Mouse (Mus musculus): ENCODE measurements at regions not wholly inside any gene's neighbourhood (a gene's known extent, or its start where the extent isn't known, plus 50 kb on each side); places are given as distances from the start of the nearest gene placed in this dataset.

- Histone ChIP-seq H3K79me2 (ENCODE audit: control insufficient read depth, insufficient read depth) (no peaks in the 10 kb centered on the region), H3K4me3 (no peak overlapping the region), H3K36me3 (ENCODE audit: control insufficient read depth, insufficient read depth) (no peaks in the 10 kb centered on the region), H3K4me2 (ENCODE audit: low read depth) (no peak overlapping the region), H3ac (ENCODE audit: control insufficient read depth, insufficient read length) (no peak overlapping the region), H3K27me3 (ENCODE audit: control insufficient read depth, insufficient read depth, insufficient read length) (no peaks in the 10 kb centered on the region)
- no peak for TF ChIP-seq POLR2A (IDR thresholded peaks at IDR 0.05; ENCODE audit: insufficient read length, low read depth)
- no peak for TF ChIP-seq E2F4 (IDR thresholded peaks at IDR 0.05; ENCODE audit: insufficient read depth)
- no peak for TF ChIP-seq TCF12 (IDR thresholded peaks at IDR 0.05; ENCODE audit: insufficient read depth, poor library complexity, severe bottlenecking)
- no peak for TF ChIP-seq CEBPB (IDR thresholded peaks at IDR 0.05; ENCODE audit: insufficient read depth, poor library complexity, severe bottlenecking)
- TF ChIP-seq MYOD1 (IDR thresholded peaks at IDR 0.05; ENCODE audit: control insufficient read depth in 1 of 3, insufficient read length in 2 of 3, low read depth in 2 of 3), result no peak
- TF ChIP-seq MAX (IDR thresholded peaks at IDR 0.05; ENCODE audit: low read depth), result no peak
- no peak for TF ChIP-seq POLR2AphosphoS2 (IDR thresholded peaks at IDR 0.05; ENCODE audit: insufficient read length, low read depth)
- no peak for TF ChIP-seq REST (IDR thresholded peaks at IDR 0.05; ENCODE audit: insufficient read depth, insufficient read length)
- no peak for TF ChIP-seq USF1 (IDR thresholded peaks at IDR 0.05; ENCODE audit: low read depth)
- no peak for TF ChIP-seq MYOG (IDR thresholded peaks at IDR 0.05; ENCODE audit: control insufficient read depth in 1 of 3, insufficient read depth in 1 of 3, insufficient read length in 2 of 3, low read depth in 2 of 3)
- no peak for TF ChIP-seq TCF3 (IDR thresholded peaks at IDR 0.05; ENCODE audit: insufficient read length, low read depth)
- no peak for TF ChIP-seq SRF (IDR thresholded peaks at IDR 0.05; ENCODE audit: control insufficient read depth, insufficient read length, low read depth)
Measured at GRCm38 (mm10) chr5:100231574-100231973, 72.0 kb upstream of the Tmem150c start.

DNA sequence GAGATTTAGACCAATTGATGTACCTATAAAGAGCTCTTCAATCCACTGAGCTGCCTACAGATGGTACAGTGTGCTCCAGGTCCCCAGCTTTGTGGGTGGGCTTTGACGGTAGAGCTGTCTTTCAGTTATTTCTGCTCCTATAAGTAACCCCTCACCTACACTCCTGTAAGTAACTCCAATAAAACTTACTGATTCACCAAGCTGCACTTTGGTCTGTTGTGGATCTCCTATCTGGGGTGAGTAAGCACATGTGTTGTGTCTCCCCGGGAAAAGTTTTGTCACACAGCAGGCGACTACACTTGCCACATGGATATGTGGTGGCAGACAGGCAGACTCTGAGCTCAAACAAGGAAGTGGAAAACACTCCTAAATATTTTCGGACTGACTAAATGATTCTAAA is 70.4 kb upstream of the Tmem150c start:
- no peak overlapping the region for H3K4me3 ChIP-seq
- no peaks in the 10 kb centered on the region for H3K27me3 ChIP-seq (ENCODE audit: control insufficient read depth, insufficient read depth, insufficient read length)
- H3K4me2 ChIP-seq (ENCODE audit: low read depth), result no peak overlapping the region
- no peaks in the 10 kb centered on the region for H3K36me3 ChIP-seq (ENCODE audit: control insufficient read depth, insufficient read depth)
- no peak overlapping the region for H3ac ChIP-seq (ENCODE audit: control insufficient read depth, insufficient read length)
- H3K79me2 ChIP-seq (ENCODE audit: control insufficient read depth, insufficient read depth), result no peaks in the 10 kb centered on the region
- TF ChIP-seq USF1 (IDR thresholded peaks at IDR 0.05; ENCODE audit: low read depth), result no peak
- TF ChIP-seq TCF12 (IDR thresholded peaks at IDR 0.05; ENCODE audit: insufficient read depth, poor library complexity, severe bottlenecking), result no peak
- TF ChIP-seq POLR2AphosphoS2 (IDR thresholded peaks at IDR 0.05; ENCODE audit: insufficient read length, low read depth), result no peak
- no peak for TF ChIP-seq MYOG (IDR thresholded peaks at IDR 0.05; ENCODE audit: control insufficient read depth in 1 of 3, insufficient read depth in 1 of 3, insufficient read length in 2 of 3, low read depth in 2 of 3)
- TF ChIP-seq POLR2A (IDR thresholded peaks at IDR 0.05; ENCODE audit: insufficient read length, low read depth), result no peak
- TF ChIP-seq REST (IDR thresholded peaks at IDR 0.05; ENCODE audit: insufficient read depth, insufficient read length), result no peak
- TF ChIP-seq TCF3 (IDR thresholded peaks at IDR 0.05; ENCODE audit: insufficient read length, low read depth), result no peak
- TF ChIP-seq CEBPB (IDR thresholded peaks at IDR 0.05; ENCODE audit: insufficient read depth, poor library complexity, severe bottlenecking), result no peak
- TF ChIP-seq MAX (IDR thresholded peaks at IDR 0.05; ENCODE audit: low read depth), result no peak
- no peak for TF ChIP-seq SRF (IDR thresholded peaks at IDR 0.05; ENCODE audit: control insufficient read depth, insufficient read length, low read depth)
- no peak for TF ChIP-seq MYOD1 (IDR thresholded peaks at IDR 0.05; ENCODE audit: control insufficient read depth in 1 of 3, insufficient read length in 2 of 3, low read depth in 2 of 3)
- no peak for TF ChIP-seq E2F4 (IDR thresholded peaks at IDR 0.05; ENCODE audit: insufficient read depth)

GRCm38 (mm10) chr5:100227888-100228287 is 68.3 kb upstream of the Tmem150c start:
- no peak overlapping the region for H3ac ChIP-seq (ENCODE audit: control insufficient read depth, insufficient read length)
- TF ChIP-seq MYOG (IDR thresholded peaks at IDR 0.05; ENCODE audit: control insufficient read depth in 1 of 3, insufficient read depth in 1 of 3, insufficient read length in 2 of 3, low read depth in 2 of 3) (no peak), USF1 (IDR thresholded peaks at IDR 0.05; ENCODE audit: low read depth) (no peak), TCF12 (IDR thresholded peaks at IDR 0.05; ENCODE audit: insufficient read depth, poor library complexity, severe bottlenecking) (no peak), TCF3 (IDR thresholded peaks at IDR 0.05; ENCODE audit: insufficient read length, low read depth) (no peak), MYOD1 (IDR thresholded peaks at IDR 0.05; ENCODE audit: control insufficient read depth in 1 of 3, insufficient read length in 2 of 3, low read depth in 2 of 3) (no peak), REST (IDR thresholded peaks at IDR 0.05; ENCODE audit: insufficient read depth, insufficient read length) (no peak), MAX (IDR thresholded peaks at IDR 0.05; ENCODE audit: low read depth) (no peak), POLR2AphosphoS2 (IDR thresholded peaks at IDR 0.05; ENCODE audit: insufficient read length, low read depth) (no peak), CEBPB (IDR thresholded peaks at IDR 0.05; ENCODE audit: insufficient read depth, poor library complexity, severe bottlenecking) (no peak), SRF (IDR thresholded peaks at IDR 0.05; ENCODE audit: control insufficient read depth, insufficient read length, low read depth) (no peak)
- no peaks in the 10 kb centered on the region for H3K36me3 ChIP-seq (ENCODE audit: control insufficient read depth, insufficient read depth)
- no peaks in the 10 kb centered on the region for H3K79me2 ChIP-seq (ENCODE audit: control insufficient read depth, insufficient read depth)
- H3K4me3 ChIP-seq, result no peak overlapping the region
- no peaks in the 10 kb centered on the region for H3K27me3 ChIP-seq (ENCODE audit: control insufficient read depth, insufficient read depth, insufficient read length)
- no peak overlapping the region for H3K4me2 ChIP-seq (ENCODE audit: low read depth)

DNA sequence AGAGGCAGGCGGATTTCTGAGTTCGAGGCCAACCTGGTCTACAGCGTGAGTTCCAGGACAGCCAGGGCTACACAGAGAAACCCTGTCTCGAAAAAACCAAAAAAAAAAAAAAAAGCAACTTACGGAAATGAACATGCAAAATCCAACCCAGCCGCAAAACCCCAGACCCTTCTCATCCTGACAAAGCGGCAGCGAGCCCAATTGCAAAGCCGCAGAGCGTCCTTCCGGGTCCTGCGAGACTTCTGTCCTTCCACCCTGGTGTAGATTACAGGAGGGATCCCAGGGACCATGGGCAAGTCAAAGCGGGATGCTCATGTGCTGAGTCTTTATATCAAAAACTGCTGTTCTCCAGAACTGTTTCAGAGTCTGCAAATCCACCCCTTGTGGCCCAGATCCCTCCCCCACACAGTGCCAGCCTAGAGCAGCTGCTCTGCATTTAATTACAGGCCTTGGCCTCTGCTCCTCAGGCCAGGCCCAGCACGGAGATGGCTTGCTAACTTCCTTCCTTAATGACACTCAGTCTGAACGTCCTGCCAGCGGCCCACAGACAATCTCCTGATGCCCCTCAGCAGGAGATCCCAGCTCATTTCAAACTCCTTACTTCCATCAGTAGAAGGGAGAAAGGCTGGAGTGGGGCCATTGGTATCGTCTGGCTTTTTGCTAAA is 67.1 kb upstream of the Tmem150c start:
- Histone ChIP-seq H3K79me2 (ENCODE audit: control insufficient read depth, insufficient read depth) (no peaks in the 10 kb centered on the region), H3K36me3 (ENCODE audit: control insufficient read depth, insufficient read depth) (no peaks in the 10 kb centered on the region), H3K4me3 (no peak overlapping the region), H3K27me3 (ENCODE audit: control insufficient read depth, insufficient read depth, insufficient read length) (no peaks in the 10 kb centered on the region), H3K4me2 (ENCODE audit: low read depth) (no peak overlapping the region), H3ac (ENCODE audit: control insufficient read depth, insufficient read length) (no peak overlapping the region)
- TF ChIP-seq MYOD1 (IDR thresholded peaks at IDR 0.05; ENCODE audit: control insufficient read depth in 1 of 3, insufficient read length in 2 of 3, low read depth in 2 of 3) (no peak), REST (IDR thresholded peaks at IDR 0.05; ENCODE audit: insufficient read depth, insufficient read length) (no peak)

GRCm38 (mm10) chr5:100225491-100225890 is 65.9 kb upstream of the Tmem150c start:
- no peak overlapping the region for H3ac ChIP-seq (ENCODE audit: control insufficient read depth, insufficient read length)
- H3K79me2 ChIP-seq (ENCODE audit: control insufficient read depth, insufficient read depth), result no peaks in the 10 kb centered on the region
- TF ChIP-seq E2F4 (IDR thresholded peaks at IDR 0.05; ENCODE audit: insufficient read depth), result no peak
- no peak for TF ChIP-seq CEBPB (IDR thresholded peaks at IDR 0.05; ENCODE audit: insufficient read depth, poor library complexity, severe bottlenecking)
- TF ChIP-seq POLR2AphosphoS2 (IDR thresholded peaks at IDR 0.05; ENCODE audit: insufficient read length, low read depth), result no peak
- TF ChIP-seq USF1 (IDR thresholded peaks at IDR 0.05; ENCODE audit: low read depth), result no peak
- no peak for TF ChIP-seq SRF (IDR thresholded peaks at IDR 0.05; ENCODE audit: control insufficient read depth, insufficient read length, low read depth)
- no peak for TF ChIP-seq TCF12 (IDR thresholded peaks at IDR 0.05; ENCODE audit: insufficient read depth, poor library complexity, severe bottlenecking)
- TF ChIP-seq POLR2A (IDR thresholded peaks at IDR 0.05; ENCODE audit: insufficient read length, low read depth), result no peak
- no peak overlapping the region for H3K4me3 ChIP-seq
- H3K27me3 ChIP-seq (ENCODE audit: control insufficient read depth, insufficient read depth, insufficient read length), result no peaks in the 10 kb centered on the region
- no peak overlapping the region for H3K4me2 ChIP-seq (ENCODE audit: low read depth)
- H3K36me3 ChIP-seq (ENCODE audit: control insufficient read depth, insufficient read depth), result no peaks in the 10 kb centered on the region

Measured in myocyte (in vitro differentiated cells).